Mouse (Mus musculus): ENCODE measurements around the gene Lztfl1. TPM values are rescaled to one million over a fixed set of nuclear protein-coding genes. Genes with fewer than 3 reads are reported as not detected.
A peak's percentile ranks its signal among the peaks of the same experiment; 100 is the strongest.
"Not testable (repeated sequence)": the region's sequence is repeated elsewhere in the genome, so short reads cannot be mapped to it uniquely, and the experiment has no call there.

Lztfl1 gene
- total RNA-seq (2021): 10 to 100 TPM; 68.6 to 77.3 TPM
- long read RNA-seq, experiment 1, full-length matches to known transcripts: 42 of 56 reads
- long read RNA-seq, experiment 1, partial matches to known transcripts: 10 of 56 reads
- long read RNA-seq, experiment 1, other reads (novel, unspliced or antisense): 4 of 56 reads
- long read RNA-seq, experiment 2, full-length matches to known transcripts: 34 of 54 reads
- long read RNA-seq, experiment 2, partial matches to known transcripts: 12 of 54 reads
- long read RNA-seq, experiment 2, other reads (novel, unspliced or antisense): 8 of 54 reads

- peak; percentile 98 to 99 for DNase-seq (ENCODE audit: low spot score in 2 of 2)
- intact Hi-C loops (cut with DNase I): no loop called here
Measured at GRCm38 (mm10) chr9:123717186-123718008, at the start of gene Lztfl1. TSS of gene Lztfl1 (minus strand) at chr9:123717697.

GRCm38 (mm10) chr9:123766996-123767395, 49.5 kb upstream of the Lztfl1 start:
- intact Hi-C loops (cut with DNase I): no loop called here
- no peak for DNase-seq (ENCODE audit: low spot score in 2 of 2)

- no peak for DNase-seq (ENCODE audit: low spot score in 2 of 2)
- intact Hi-C loops (cut with DNase I): no loop called here
Measured at GRCm38 (mm10) chr9:123763771-123764170, 46.3 kb upstream of the Lztfl1 start.

GRCm38 (mm10) chr9:123762886-123763285, 45.4 kb upstream of the Lztfl1 start:
- no peak for DNase-seq (ENCODE audit: low spot score in 2 of 2)
- intact Hi-C loops (cut with DNase I): no loop called here

GRCm38 (mm10) chr9:123760806-123761205, 43.3 kb upstream of the Lztfl1 start:
- intact Hi-C loops (cut with DNase I): no loop called here
- no peak for DNase-seq (ENCODE audit: low spot score in 2 of 2)

GRCm38 (mm10) chr9:123758645-123759044, 41.1 kb upstream of the Lztfl1 start:
- intact Hi-C loops (cut with DNase I): no loop called here
- DNase-seq (ENCODE audit: low spot score in 2 of 2): no peak

GRCm38 (mm10) chr9:123758156-123758555, 40.7 kb upstream of the Lztfl1 start:
- no peak for DNase-seq (ENCODE audit: low spot score in 2 of 2)
- intact Hi-C loops (cut with DNase I): no loop called here

- DNase-seq (ENCODE audit: low spot score in 2 of 2): no peak
- intact Hi-C loops (cut with DNase I): no loop called here
Measured at GRCm38 (mm10) chr9:123757326-123757725, 39.8 kb upstream of the Lztfl1 start.

GRCm38 (mm10) chr9:123756752-123757151, 39.3 kb upstream of the Lztfl1 start:
- DNase-seq (ENCODE audit: low spot score in 2 of 2): no peak
- intact Hi-C loops (cut with DNase I): no loop called here

- no peak for DNase-seq (ENCODE audit: low spot score in 2 of 2)
- intact Hi-C loops (cut with DNase I): no loop called here
Measured at GRCm38 (mm10) chr9:123754333-123754732, 36.8 kb upstream of the Lztfl1 start.

- intact Hi-C loops (cut with DNase I): not testable (repeated sequence)
Measured at GRCm38 (mm10) chr9:123749687-123750086, 32.2 kb upstream of the Lztfl1 start.

GRCm38 (mm10) chr9:123740799-123741198, 23.3 kb upstream of the Lztfl1 start:
- intact Hi-C loops (cut with DNase I): no loop called here
- DNase-seq (ENCODE audit: low spot score in 2 of 2): no peak

More at GRCm38 (mm10) chr9:123749687-123750086, 32.2 kb upstream of the Lztfl1 start:
- DNase-seq (ENCODE audit: low spot score in 2 of 2): not testable (repeated sequence)

- intact Hi-C loops (cut with DNase I): no loop called here
- no peak for DNase-seq (ENCODE audit: low spot score in 2 of 2)
Measured at GRCm38 (mm10) chr9:123734133-123734532, 16.6 kb upstream of the Lztfl1 start.

GRCm38 (mm10) chr9:123731271-123731670, 13.8 kb upstream of the Lztfl1 start:
- DNase-seq (ENCODE audit: low spot score in 2 of 2): no peak
- intact Hi-C loops (cut with DNase I): no loop called here

GRCm38 (mm10) chr9:123722737-123723493, 5.4 kb upstream of the Lztfl1 start:
- intact Hi-C loops (cut with DNase I): no loop called here
- DNase-seq (ENCODE audit: low spot score in 2 of 2): no peak

- no peak for DNase-seq (ENCODE audit: low spot score in 2 of 2)
- intact Hi-C loops (cut with DNase I): no loop called here
Measured at GRCm38 (mm10) chr9:123716301-123716700, 1.2 kb downstream of the Lztfl1 start.

- no peak for DNase-seq (ENCODE audit: low spot score in 2 of 2)
- intact Hi-C loops (cut with DNase I): loop anchor here (5.0 kb wide), 1 partner anchor 84 kb away; no protein-coding TSS in a partner anchor
Measured at GRCm38 (mm10) chr9:123713111-123713510, 4.4 kb downstream of the Lztfl1 start.

GRCm38 (mm10) chr9:123709226-123709625, 8.3 kb downstream of the Lztfl1 start:
- DNase-seq (ENCODE audit: low spot score in 2 of 2): no peak
- intact Hi-C loops (cut with DNase I): loop anchor here (5.0 kb wide), 1 partner anchor 72 kb away; no protein-coding TSS in a partner anchor

- intact Hi-C loops (cut with DNase I): no loop called here
- no peak for DNase-seq (ENCODE audit: low spot score in 2 of 2)
Measured at GRCm38 (mm10) chr9:123701822-123702221, 15.7 kb downstream of the Lztfl1 start.
